Mouse (Mus musculus): ENCODE results near the gene Slc6a13. TPM values are rescaled to one million over a fixed set of nuclear protein-coding genes. Genes with fewer than 3 reads are reported as not detected.
"Not testable (repeated sequence)": the region's sequence is repeated elsewhere in the genome, so short reads cannot be mapped to it uniquely, and the experiment has no call there.

Slc6a13 gene
- polyA plus RNA-seq, 1 experiment from 2014 or later, result 0.87 TPM

DNA sequence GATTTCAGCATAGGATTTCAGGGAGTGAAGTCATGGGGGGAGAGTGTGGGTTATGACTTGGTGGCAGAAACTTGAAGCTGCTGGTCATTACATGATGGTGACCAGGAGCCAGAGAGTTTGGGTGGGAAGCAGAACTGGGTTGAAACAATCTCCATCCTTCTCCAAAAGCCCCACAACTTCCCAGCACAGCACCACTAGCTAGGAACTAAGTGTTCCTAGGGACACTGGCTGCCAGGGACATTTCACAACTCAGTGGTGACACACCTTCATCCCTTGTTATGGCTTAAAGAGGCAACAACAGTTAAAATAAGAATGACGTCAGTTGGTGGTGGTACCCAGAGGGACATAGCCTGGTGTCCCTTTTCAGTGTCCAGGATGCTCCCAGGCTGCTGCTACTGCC, 56.0 kb downstream of the Slc6a13 start:
- no peaks in the 10 kb centered on the region for H3K4me1 ChIP-seq (ENCODE audit: control insufficient read depth, insufficient read depth, low read length)
- no peak overlapping the region for H3K27ac ChIP-seq (ENCODE audit: low read depth, low read length)
- H3K9ac ChIP-seq (replicated peaks; ENCODE audit: low read depth, low read length), result no peak overlapping the region
- H3K4me2 ChIP-seq (ENCODE audit: low read depth, low read length), result no peak overlapping the region
- WGBS, result 78% methylated on average over 1 of the region's 1 CpGs
- no peaks in the 10 kb centered on the region for H3K36me3 ChIP-seq (ENCODE audit: control insufficient read depth, insufficient read depth, low read length)
- H3K27me3 ChIP-seq (ENCODE audit: control insufficient read depth, insufficient read depth, low read length), result no peaks in the 10 kb centered on the region
- no peaks in the 10 kb centered on the region for H3K9me3 ChIP-seq (ENCODE audit: control insufficient read depth, low read length)
- ATAC-seq (ENCODE audit: low read depth), result no peak
- H3K4me3 ChIP-seq (ENCODE audit: low read depth, low read length), result no peak overlapping the region

DNA sequence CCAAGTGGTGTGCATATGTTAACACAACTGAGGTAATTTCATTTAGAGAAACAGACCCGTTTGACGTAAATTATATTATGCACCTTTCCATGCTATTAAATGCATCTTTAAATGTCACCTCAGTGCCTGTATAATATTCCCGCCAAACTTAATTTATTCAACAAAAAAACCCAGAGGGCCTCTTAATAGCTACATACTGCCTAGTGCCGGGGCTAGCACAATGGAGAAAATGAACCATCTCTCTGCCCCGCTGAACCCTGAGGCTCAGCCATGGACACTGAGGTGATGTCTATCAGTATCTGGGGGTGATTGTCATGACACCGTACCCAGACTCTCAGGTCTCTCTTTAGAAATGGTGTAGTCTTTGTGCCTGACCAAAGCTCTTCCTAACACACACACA, 57.2 kb downstream of the Slc6a13 start:
- no peak overlapping the region for H3K9ac ChIP-seq (replicated peaks; ENCODE audit: low read depth, low read length)
- H3K36me3 ChIP-seq (ENCODE audit: control insufficient read depth, insufficient read depth, low read length), result no peaks in the 10 kb centered on the region
- 55% methylated on average over 6 of the region's 6 CpGs for WGBS
- ATAC-seq (ENCODE audit: low read depth), result no peak
- H3K4me3 ChIP-seq (ENCODE audit: low read depth, low read length), result no peak overlapping the region
- H3K4me1 ChIP-seq (ENCODE audit: control insufficient read depth, insufficient read depth, low read length), result no peaks in the 10 kb centered on the region
- H3K27ac ChIP-seq (ENCODE audit: low read depth, low read length), result no peak overlapping the region
- H3K27me3 ChIP-seq (ENCODE audit: control insufficient read depth, insufficient read depth, low read length), result no peaks in the 10 kb centered on the region
- no peaks in the 10 kb centered on the region for H3K9me3 ChIP-seq (ENCODE audit: control insufficient read depth, low read length)
- H3K4me2 ChIP-seq (ENCODE audit: low read depth, low read length), result no peak overlapping the region

DNA sequence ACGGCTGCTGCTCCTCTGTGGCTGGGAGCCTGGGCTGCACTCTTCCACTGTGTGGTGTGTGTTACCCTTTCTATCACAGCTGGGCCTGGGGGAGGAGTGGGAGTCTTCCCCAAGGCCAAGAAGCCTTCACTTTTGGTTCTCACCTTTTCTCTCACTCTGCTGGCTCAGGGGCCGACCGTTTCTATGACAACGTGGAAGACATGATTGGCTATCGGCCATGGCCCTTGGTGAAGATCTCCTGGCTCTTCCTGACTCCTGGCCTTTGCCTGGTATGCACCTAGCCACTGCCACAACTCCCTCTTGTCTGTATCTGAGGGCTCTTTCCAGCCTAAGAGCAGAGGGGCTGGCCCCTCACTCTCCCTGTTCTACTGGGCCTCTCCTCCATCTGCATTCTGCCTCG, 63.0 kb downstream of the Slc6a13 start:
- H3K9ac ChIP-seq (replicated peaks; ENCODE audit: low read depth, low read length), result no peak overlapping the region

DNA sequence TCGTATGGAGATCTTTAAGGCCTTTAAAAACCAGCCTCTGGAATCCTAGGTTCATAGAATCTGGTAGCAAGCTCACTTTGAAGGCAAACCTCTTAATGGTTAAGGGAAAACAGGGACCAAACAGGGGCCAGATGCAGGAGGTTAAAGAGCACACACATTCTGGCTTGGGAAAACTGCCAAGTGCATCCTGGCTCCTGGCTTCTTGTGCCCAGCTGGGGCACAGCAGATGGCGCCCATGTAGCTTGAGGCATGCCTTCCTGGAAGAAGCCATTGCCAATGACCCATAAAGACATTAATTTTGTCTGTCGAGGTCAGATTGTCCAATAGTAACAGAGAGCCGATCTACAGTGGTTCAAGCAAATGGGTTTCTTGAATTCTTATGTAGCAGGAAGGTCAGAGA, 63.9 kb downstream of the Slc6a13 start:
- H3K36me3 ChIP-seq (ENCODE audit: control insufficient read depth, insufficient read depth, low read length), result no peaks in the 10 kb centered on the region
- H3K4me2 ChIP-seq (ENCODE audit: low read depth, low read length), result no peak overlapping the region
- no peak for ATAC-seq (ENCODE audit: low read depth)
- H3K27ac ChIP-seq (ENCODE audit: low read depth, low read length), result no peak overlapping the region
- H3K9ac ChIP-seq (replicated peaks; ENCODE audit: low read depth, low read length), result no peak overlapping the region
- no peaks in the 10 kb centered on the region for H3K27me3 ChIP-seq (ENCODE audit: control insufficient read depth, insufficient read depth, low read length)
- no peaks in the 10 kb centered on the region for H3K9me3 ChIP-seq (ENCODE audit: control insufficient read depth, low read length)
- H3K4me1 ChIP-seq (ENCODE audit: control insufficient read depth, insufficient read depth, low read length), result no peaks in the 10 kb centered on the region
- WGBS, result 43% methylated on average over 4 of the region's 4 CpGs
- no peak overlapping the region for H3K4me3 ChIP-seq (ENCODE audit: low read depth, low read length)

More for the DNA sequence above, 63.0 kb downstream of the Slc6a13 start:
- no peak overlapping the region for H3K4me2 ChIP-seq (ENCODE audit: low read depth, low read length)
- H3K27me3 ChIP-seq (ENCODE audit: control insufficient read depth, insufficient read depth, low read length), result no peaks in the 10 kb centered on the region
- no peaks in the 10 kb centered on the region for H3K36me3 ChIP-seq (ENCODE audit: control insufficient read depth, insufficient read depth, low read length)
- ATAC-seq (ENCODE audit: low read depth), result no peak
- no peak overlapping the region for H3K27ac ChIP-seq (ENCODE audit: low read depth, low read length)
- 83% methylated on average over 6 of the region's 6 CpGs for WGBS
- no peaks in the 10 kb centered on the region for H3K9me3 ChIP-seq (ENCODE audit: control insufficient read depth, low read length)
- no peaks in the 10 kb centered on the region for H3K4me1 ChIP-seq (ENCODE audit: control insufficient read depth, insufficient read depth, low read length)
- H3K4me3 ChIP-seq (ENCODE audit: low read depth, low read length), result no peak overlapping the region

DNA sequence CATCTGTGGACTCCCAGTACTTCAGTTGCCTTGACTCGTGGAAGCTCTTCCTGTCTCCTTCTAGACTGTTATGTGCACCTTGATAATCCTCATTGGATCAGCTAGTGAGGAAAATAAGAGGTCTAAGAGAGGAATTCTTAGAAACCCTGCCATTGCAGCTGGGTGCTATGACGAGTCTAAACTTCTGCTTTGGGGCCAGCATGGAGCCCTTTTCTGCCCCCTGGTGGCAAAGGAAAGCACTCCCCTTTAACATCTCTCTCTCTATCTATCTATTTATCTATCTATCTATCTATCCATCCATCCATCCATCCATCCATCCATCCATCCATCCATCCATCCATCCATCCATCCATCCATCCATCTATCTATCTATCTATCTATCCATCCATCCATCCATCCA, 66.5 kb downstream of the Slc6a13 start:
- 21% methylated on average over 2 of the region's 2 CpGs for WGBS
- H3K4me2 ChIP-seq (ENCODE audit: low read depth, low read length); H3K27ac ChIP-seq (ENCODE audit: low read depth, low read length); H3K9ac ChIP-seq (replicated peaks; ENCODE audit: low read depth, low read length); H3K36me3 ChIP-seq (ENCODE audit: control insufficient read depth, insufficient read depth, low read length); H3K4me1 ChIP-seq (ENCODE audit: control insufficient read depth, insufficient read depth, low read length); ATAC-seq (ENCODE audit: low read depth); H3K9me3 ChIP-seq (ENCODE audit: control insufficient read depth, low read length); H3K27me3 ChIP-seq (ENCODE audit: control insufficient read depth, insufficient read depth, low read length); H3K4me3 ChIP-seq (ENCODE audit: low read depth, low read length): not testable (repeated sequence)

DNA sequence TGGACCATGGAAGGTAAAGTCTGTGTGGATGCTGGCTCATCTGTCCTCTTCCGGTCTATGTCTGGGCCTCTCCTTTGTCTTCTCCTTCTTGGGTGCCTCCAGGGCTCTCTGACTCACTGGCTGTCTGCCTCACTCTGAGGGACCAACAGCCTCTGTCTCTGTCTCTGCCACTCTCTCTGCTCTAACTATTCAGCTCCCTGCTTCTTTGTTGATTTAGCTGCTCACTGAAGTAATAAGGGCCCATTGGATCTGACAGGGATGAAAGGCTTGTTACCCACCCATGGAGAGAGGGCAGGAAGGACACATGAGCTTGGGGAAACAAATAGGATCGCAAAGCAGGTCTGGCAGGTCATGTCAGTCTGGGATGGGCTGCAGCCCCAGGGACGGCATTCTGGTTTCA, 67.1 kb downstream of the Slc6a13 start:
- H3K9me3 ChIP-seq (ENCODE audit: control insufficient read depth, low read length), result no peaks in the 10 kb centered on the region
- H3K4me3 ChIP-seq (ENCODE audit: low read depth, low read length), result no peak overlapping the region
- 58% methylated on average over 3 of the region's 3 CpGs for WGBS
- no peaks in the 10 kb centered on the region for H3K27me3 ChIP-seq (ENCODE audit: control insufficient read depth, insufficient read depth, low read length)
- no peak for ATAC-seq (ENCODE audit: low read depth)
- no peaks in the 10 kb centered on the region for H3K36me3 ChIP-seq (ENCODE audit: control insufficient read depth, insufficient read depth, low read length)
- no peak overlapping the region for H3K9ac ChIP-seq (replicated peaks; ENCODE audit: low read depth, low read length)
- H3K27ac ChIP-seq (ENCODE audit: low read depth, low read length), result no peak overlapping the region
- no peaks in the 10 kb centered on the region for H3K4me1 ChIP-seq (ENCODE audit: control insufficient read depth, insufficient read depth, low read length)
- no peak overlapping the region for H3K4me2 ChIP-seq (ENCODE audit: low read depth, low read length)

DNA sequence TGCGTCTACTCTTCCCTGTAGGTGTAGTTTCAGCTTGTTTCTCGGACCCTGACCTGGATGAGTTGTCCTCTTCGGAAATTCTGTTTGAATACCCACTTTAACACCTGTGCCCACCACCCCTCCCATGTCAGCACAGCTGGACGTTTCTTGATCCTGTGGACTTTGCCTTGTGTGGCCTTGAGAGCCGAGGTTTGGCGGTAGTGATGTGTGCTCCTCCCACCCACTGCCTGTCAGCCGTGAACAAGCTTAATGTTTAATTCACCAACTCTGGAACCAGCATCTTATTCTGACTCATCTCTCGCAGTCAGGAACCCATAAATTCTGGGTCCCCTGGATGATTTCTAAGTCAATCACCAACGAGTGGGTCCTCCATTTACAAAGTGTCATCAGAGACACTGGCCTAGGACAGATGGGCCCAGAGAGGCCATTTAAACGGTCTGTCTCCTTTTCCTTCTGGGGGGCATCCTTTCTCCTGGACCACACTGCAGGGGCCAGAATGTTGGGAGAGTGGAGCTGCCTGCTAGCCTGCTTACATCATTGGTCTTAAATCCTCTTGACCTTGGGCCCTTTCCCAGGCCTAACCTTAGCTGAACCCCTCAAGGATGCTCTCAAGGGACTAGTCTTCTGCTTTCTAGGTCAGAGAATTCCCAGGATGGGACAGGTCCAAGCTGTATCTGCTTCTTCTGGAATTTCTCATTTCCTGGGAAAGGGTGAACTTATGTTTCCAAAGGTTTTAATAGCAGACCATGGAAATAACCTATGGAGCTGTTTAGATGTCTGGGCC, 71.4 kb downstream of the Slc6a13 start:
- Histone ChIP-seq H3K9me3 (ENCODE audit: control insufficient read depth, low read length) (no peaks in the 10 kb centered on the region), H3K4me3 (ENCODE audit: low read depth, low read length) (no peak overlapping the region), H3K36me3 (ENCODE audit: control insufficient read depth, insufficient read depth, low read length) (no peaks in the 10 kb centered on the region), H3K4me2 (ENCODE audit: low read depth, low read length) (no peak overlapping the region), H3K27ac (ENCODE audit: low read depth, low read length) (no peak overlapping the region), H3K27me3 (ENCODE audit: control insufficient read depth, insufficient read depth, low read length) (no peaks in the 10 kb centered on the region), H3K9ac (replicated peaks; ENCODE audit: low read depth, low read length) (no peak overlapping the region), H3K4me1 (ENCODE audit: control insufficient read depth, insufficient read depth, low read length) (no peaks in the 10 kb centered on the region)
- WGBS, result 64% methylated on average over 10 of the region's 10 CpGs
- no peak for ATAC-seq (ENCODE audit: low read depth)

DNA sequence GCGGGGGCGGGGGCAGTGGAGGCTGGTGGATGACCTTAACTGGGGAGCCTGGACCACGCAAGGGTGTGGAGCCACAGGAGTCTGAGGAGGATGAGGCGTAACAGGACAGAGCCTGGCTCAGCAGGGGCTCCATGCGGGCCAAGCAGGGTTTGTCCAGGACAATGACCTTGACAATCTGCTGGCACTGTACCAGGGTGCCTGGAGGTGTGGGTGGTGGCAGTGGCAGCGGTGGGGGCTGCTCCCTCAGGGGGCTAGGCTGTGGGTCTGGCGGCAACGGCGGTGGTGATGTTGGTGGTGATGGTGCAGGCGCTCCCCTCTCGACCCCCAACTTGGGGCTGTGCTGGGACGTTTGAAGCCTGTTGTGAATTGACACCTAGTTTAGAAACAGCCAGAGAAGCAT, 76.1 kb downstream of the Slc6a13 start:
- no peaks in the 10 kb centered on the region for H3K27me3 ChIP-seq (ENCODE audit: control insufficient read depth, insufficient read depth, low read length)
- WGBS, result 72% methylated on average over 12 of the region's 12 CpGs
- no peak overlapping the region for H3K9ac ChIP-seq (replicated peaks; ENCODE audit: low read depth, low read length)
- no peak overlapping the region for H3K4me3 ChIP-seq (ENCODE audit: low read depth, low read length)
- H3K27ac ChIP-seq (ENCODE audit: low read depth, low read length), result no peak overlapping the region
- ATAC-seq (ENCODE audit: low read depth), result no peak
- H3K4me1 ChIP-seq (ENCODE audit: control insufficient read depth, insufficient read depth, low read length), result no peaks in the 10 kb centered on the region; the same call in 1 of the 2 replicates
- no peak overlapping the region for H3K4me2 ChIP-seq (ENCODE audit: low read depth, low read length)
- no peaks in the 10 kb centered on the region for H3K36me3 ChIP-seq (ENCODE audit: control insufficient read depth, insufficient read depth, low read length)
- no peaks in the 10 kb centered on the region for H3K9me3 ChIP-seq (ENCODE audit: control insufficient read depth, low read length)

DNA sequence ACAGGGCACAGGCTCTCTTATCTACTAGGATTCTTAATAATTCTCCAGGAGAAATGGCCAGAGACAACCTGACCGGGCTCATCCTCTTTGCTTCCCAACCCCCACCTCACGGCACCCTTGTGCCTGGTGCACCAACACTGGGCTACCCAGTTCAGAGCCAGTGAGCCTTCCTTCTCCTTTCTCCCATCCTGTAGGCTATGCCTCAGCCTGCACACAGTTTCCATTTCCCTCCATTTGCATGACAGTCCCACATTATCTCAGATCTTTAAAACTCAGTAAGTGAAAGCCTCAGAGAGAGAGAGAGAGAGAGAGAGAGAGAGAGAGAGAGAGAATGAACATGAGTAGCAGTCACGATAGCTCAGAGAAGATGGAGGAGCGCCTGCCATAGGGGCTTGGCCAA, 78.2 kb downstream of the Slc6a13 start:
- ATAC-seq (ENCODE audit: low read depth), result no peak
- 64% methylated on average over 4 of the region's 4 CpGs for WGBS
- H3K4me2 ChIP-seq (ENCODE audit: low read depth, low read length), result no peak overlapping the region
- H3K27ac ChIP-seq (ENCODE audit: low read depth, low read length), result no peak overlapping the region
- no peaks in the 10 kb centered on the region for H3K9me3 ChIP-seq (ENCODE audit: control insufficient read depth, low read length)
- H3K27me3 ChIP-seq (ENCODE audit: control insufficient read depth, insufficient read depth, low read length), result no peaks in the 10 kb centered on the region
- H3K4me1 ChIP-seq (ENCODE audit: control insufficient read depth, insufficient read depth, low read length), result no peaks in the 10 kb centered on the region; the same call in 1 of the 2 replicates
- H3K9ac ChIP-seq (replicated peaks; ENCODE audit: low read depth, low read length), result no peak overlapping the region
- peaks cover 2% of the 10 kb centered on the region for H3K36me3 ChIP-seq (ENCODE audit: control insufficient read depth, insufficient read depth, low read length)
- H3K4me3 ChIP-seq (ENCODE audit: low read depth, low read length), result no peak overlapping the region

Measured in neural tube, embryonic 14.5 days (tissue).